In the genomic region with DNA sequence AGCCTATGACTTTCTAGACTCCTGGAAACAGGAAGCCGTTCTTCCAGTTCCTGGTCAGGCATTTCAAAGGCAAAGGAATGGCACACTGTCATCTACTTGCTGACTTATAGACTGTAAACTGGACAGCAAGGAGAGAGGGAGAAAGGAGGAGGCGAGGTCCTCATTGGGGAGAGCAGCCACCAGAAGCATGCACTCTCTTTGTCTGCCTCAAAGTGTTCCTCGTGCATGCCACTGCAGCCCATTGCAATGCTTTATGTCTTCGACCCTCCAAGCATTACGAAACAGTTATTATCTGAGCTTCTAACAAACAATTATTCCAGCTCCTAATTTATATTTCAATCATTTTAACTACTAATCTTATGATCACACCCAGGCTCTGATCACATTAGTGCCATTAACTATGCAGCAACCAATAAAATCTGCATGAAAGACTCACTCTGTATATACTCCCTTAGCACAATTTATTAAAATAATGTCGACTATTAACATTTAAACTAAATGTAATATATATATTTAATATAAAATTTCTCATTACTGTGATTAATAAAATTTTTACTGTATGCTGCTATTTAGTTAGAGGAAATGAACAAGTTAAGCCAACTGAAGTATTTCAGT, we compare ENCODE assay signal across 32 mouse cellular contexts.
"Had no signal": no experiment of that assay in that cellular context is flagged by ENCODE, and none has a peak within 500 bp of the region (broad histone marks: within the 10 kb centered on the region; RNA-seq: fewer than 3 reads in every experiment).

No protein-coding gene starts in this region.

- H3K4me1 ChIP-seq: limb, embryonic 10.5 days; limb, embryonic 12.5 days; limb, embryonic 13.5 days; limb, embryonic 15.5 days; liver, embryonic 12.5 days; liver, embryonic 13.5 days; liver, embryonic 15.5 days; midbrain, embryonic 12.5 days had no signal

- H3K4me3 ChIP-seq: left cerebral cortex, adult 2 months; limb, embryonic 10.5 days; limb, embryonic 12.5 days; limb, embryonic 13.5 days; limb, embryonic 15.5 days; liver, embryonic 12.5 days; liver, embryonic 13.5 days; liver, embryonic 15.5 days; lung, embryonic 15.5 days; midbrain, embryonic 10.5 days; midbrain, embryonic 12.5 days; midbrain, embryonic 13.5 days; midbrain, embryonic 15.5 days; myocyte had no signal

- H3K9me3 ChIP-seq: limb, embryonic 10.5 days; limb, embryonic 12.5 days; limb, embryonic 13.5 days; limb, embryonic 15.5 days; liver, embryonic 12.5 days; liver, embryonic 13.5 days; liver, embryonic 15.5 days; lung, embryonic 15.5 days; midbrain, embryonic 10.5 days; midbrain, embryonic 12.5 days; midbrain, embryonic 13.5 days; midbrain, embryonic 15.5 days had no signal

- H3K9ac ChIP-seq: limb, embryonic 12.5 days; limb, embryonic 13.5 days; limb, embryonic 15.5 days; liver, embryonic 12.5 days; liver, embryonic 13.5 days; liver, embryonic 14.5 days; liver, embryonic 15.5 days; liver, postnatal 0 days; lung, embryonic 14.5 days; lung, embryonic 15.5 days; midbrain, embryonic 12.5 days; midbrain, embryonic 13.5 days; midbrain, embryonic 15.5 days had no signal

- H3K36me3 ChIP-seq: limb, embryonic 10.5 days; limb, embryonic 12.5 days; limb, embryonic 13.5 days; limb, embryonic 15.5 days; liver, embryonic 12.5 days; liver, embryonic 13.5 days; liver, embryonic 15.5 days; lung, embryonic 15.5 days; midbrain, embryonic 10.5 days; midbrain, embryonic 12.5 days; midbrain, embryonic 13.5 days; midbrain, embryonic 15.5 days had no signal

- H3K27ac ChIP-seq: left cerebral cortex, adult 2 months; limb, embryonic 10.5 days; limb, embryonic 12.5 days; limb, embryonic 13.5 days; limb, embryonic 15.5 days; liver, embryonic 12.5 days; liver, embryonic 13.5 days; liver, embryonic 14.5 days; liver, embryonic 15.5 days; lung, embryonic 15.5 days; macrophage; midbrain, embryonic 10.5 days; midbrain, embryonic 12.5 days; midbrain, embryonic 13.5 days; midbrain, embryonic 15.5 days had no signal

- ATAC-seq: liver, embryonic 12.5 days; liver, postnatal 0 days; lung, postnatal 0 days; midbrain, embryonic 13.5 days; midbrain, embryonic 15.5 days; midbrain, embryonic 16.5 days had no signal

- DNase-seq: layer of hippocampus, postnatal 36 days; left cerebral cortex, postnatal 4 days; liver; liver, embryonic 13.5 days; liver, postnatal 0 days; lung, adult 18-20 months; lung, adult 2 months; lung, postnatal 10 days; lung, postnatal 14 days; lung, postnatal 36 days; lung, postnatal 4 days; midbrain, embryonic 14.5 days had no signal

- H3K27me3 ChIP-seq: liver, embryonic 12.5 days; liver, embryonic 13.5 days; liver, embryonic 15.5 days; lung, embryonic 15.5 days; midbrain, embryonic 12.5 days; midbrain, embryonic 13.5 days; midbrain, embryonic 15.5 days had no signal

- H3K4me2 ChIP-seq: limb, embryonic 12.5 days; limb, embryonic 13.5 days; limb, embryonic 15.5 days; liver, embryonic 11.5 days; liver, embryonic 12.5 days; liver, embryonic 13.5 days; liver, embryonic 15.5 days; lung, embryonic 14.5 days; midbrain, embryonic 11.5 days; midbrain, embryonic 12.5 days; midbrain, embryonic 13.5 days; midbrain, embryonic 15.5 days had no signal
